In genomic region chr4:59188802-59189545, GRCm38 (mm10) we compare ENCODE assay signal across 7 mouse cellular contexts. TPM values are rescaled to one million over a fixed set of nuclear protein-coding genes. Genes with fewer than 3 reads are reported as not detected.
DNase-seq lines count a peak whose midpoint lies in the region; ATAC-seq lines count a peak whose summit lies in the region.

Ugcg (plus strand) TSS chr4:59189257.

- H3K27ac ChIP-seq in intestine, embryonic 16.5 days (ENCODE audit: low read length) = peak within 1 kb of the TSS; percentile 93
- H3K27ac ChIP-seq in midbrain, embryonic 11.5 days (ENCODE audit: low read depth, low read length) = peak within 1 kb of the TSS; percentile 82

- H3K9me3 ChIP-seq in intestine, embryonic 16.5 days (ENCODE audit: control insufficient read depth, low read length) = no peaks in the 10 kb centered on the region
- no peaks in the 10 kb centered on the region for H3K9me3 ChIP-seq in midbrain, embryonic 11.5 days (ENCODE audit: control insufficient read depth, low read length)

- peak within 1 kb of the TSS; percentile 99 for H3K9ac ChIP-seq in intestine, embryonic 16.5 days (ENCODE audit: low read depth, low read length)
- peak within 1 kb of the TSS; percentile 95 for H3K9ac ChIP-seq in midbrain, embryonic 11.5 days (ENCODE audit: low read length)

- peaks cover 3% of the 10 kb centered on the region for H3K4me1 ChIP-seq in intestine, embryonic 16.5 days (ENCODE audit: control insufficient read depth, insufficient read depth, low read length)
- no peaks in the 10 kb centered on the region; the same call in 1 of the 2 replicates for H3K4me1 ChIP-seq in midbrain, embryonic 11.5 days (ENCODE audit: control insufficient read depth, insufficient read depth, low read length)

- no peaks in the 10 kb centered on the region for H3K27me3 ChIP-seq in intestine, embryonic 16.5 days (replicated peaks; ENCODE audit: control insufficient read depth, insufficient read depth, low read length)
- no peaks in the 10 kb centered on the region for H3K27me3 ChIP-seq in midbrain, embryonic 11.5 days (ENCODE audit: control insufficient read depth, insufficient read depth, low read length)

- peak; percentile 61 for DNase-seq in adrenal gland, adult 8-10 months
- peak; percentile 62 for DNase-seq in embryo, embryonic 11.5 days (ENCODE audit: low read depth, low spot score)
- peak; percentile 64 to 78 for DNase-seq in gastrocnemius, postnatal 4 days (ENCODE audit: low spot score in 2 of 2)
- peak; percentile 79 for DNase-seq in left cerebral cortex, postnatal 4 days
- peak; percentile 99 for DNase-seq in midbrain, embryonic 11.5 days (ENCODE audit: low spot score, missing footprints)
- DNase-seq in skeletal muscle tissue, adult 2 months (ENCODE audit: low read depth, low spot score) = peak; percentile 53

- peak within 1 kb of the TSS; percentile 82 for H3K4me2 ChIP-seq in intestine, embryonic 16.5 days (ENCODE audit: low read depth, low read length)
- H3K4me2 ChIP-seq in midbrain, embryonic 11.5 days = peak within 1 kb of the TSS; percentile 68

- peak within 1 kb of the TSS; percentile 95 for H3K4me3 ChIP-seq in intestine, embryonic 16.5 days (ENCODE audit: low read length)
- H3K4me3 ChIP-seq in midbrain, embryonic 11.5 days (ENCODE audit: low read depth, low read length) = peak within 1 kb of the TSS; percentile 89

- no peaks in the 10 kb centered on the region for H3K36me3 ChIP-seq in intestine, embryonic 16.5 days (ENCODE audit: control insufficient read depth, insufficient read depth, low read length)
- no peaks in the 10 kb centered on the region for H3K36me3 ChIP-seq in midbrain, embryonic 11.5 days (ENCODE audit: control insufficient read depth, insufficient read depth, low read length)

- intact Hi-C loops in left cerebral cortex, postnatal 4 days (cut with DNase I) = loop anchor here (5.0 kb wide), 1 partner anchor 92 kb away; no protein-coding TSS in a partner anchor

- peak; percentile 91 for ATAC-seq in intestine, embryonic 16.5 days
- ATAC-seq in midbrain, embryonic 11.5 days (ENCODE audit: low FRiP score) = peak; percentile 93

- WGBS in intestine, embryonic 16.5 days = under 1% methylated on average over 61 of the region's 99 CpGs
- 1% methylated on average over 50 of the region's 99 CpGs for WGBS in midbrain, embryonic 11.5 days

RNA-seq across cellular contexts. Expression of gene Ugcg, which starts in this region (rescaled TPM):
- total RNA-seq in adrenal gland, adult 8-10 months (2022) = 10 to 100 TPM; 34.6 to 58.9 (median 48.2) TPM
- 10 to 100 TPM; 28.0 to 29.0 TPM for total RNA-seq in gastrocnemius, postnatal 4 days (2021)
- 6.9 and 7.8 TPM in 2 replicates for polyA plus RNA-seq in intestine, embryonic 16.5 days (2015; fragmentation: Nextera tagmentation; extraction: Ambion mirVana)
- total RNA-seq in left cerebral cortex, postnatal 4 days (2021) = 100 to 1,000 TPM; 101 to 104 TPM
- polyA plus RNA-seq in midbrain, embryonic 11.5 days (2014; fragmentation: Nextera tagmentation; extraction: Ambion mirVana) = 12.8 and 12.9 TPM in 2 replicates

Comparison
In these comparisons a context has a peak if more than half of its experiments do, and no peak if none do; other contexts are left out.
1. Peak in every context shown above with its lines: DNase-seq, ATAC-seq, H3K4me3 ChIP-seq and H3K27ac ChIP-seq.